Mouse (Mus musculus) megakaryocyte, embryonic 14.5 days (primary cell): ENCODE results near the gene Pde11a.

Source experiments
- FLI1 ChIP-seq: IDR thresholded peaks from 2 replicates; pipeline ENCODE4 v1.6.1; 2012; ENCODE audit warnings: low read length, inconsistent platforms, mixed read lengths
- GATA1 ChIP-seq: IDR thresholded peaks from 3 replicates; pipeline ENCODE4 v1.6.1; 2012; ENCODE audit warnings: mixed read lengths, low read length, inconsistent platforms, borderline replicate concordance

DNA sequence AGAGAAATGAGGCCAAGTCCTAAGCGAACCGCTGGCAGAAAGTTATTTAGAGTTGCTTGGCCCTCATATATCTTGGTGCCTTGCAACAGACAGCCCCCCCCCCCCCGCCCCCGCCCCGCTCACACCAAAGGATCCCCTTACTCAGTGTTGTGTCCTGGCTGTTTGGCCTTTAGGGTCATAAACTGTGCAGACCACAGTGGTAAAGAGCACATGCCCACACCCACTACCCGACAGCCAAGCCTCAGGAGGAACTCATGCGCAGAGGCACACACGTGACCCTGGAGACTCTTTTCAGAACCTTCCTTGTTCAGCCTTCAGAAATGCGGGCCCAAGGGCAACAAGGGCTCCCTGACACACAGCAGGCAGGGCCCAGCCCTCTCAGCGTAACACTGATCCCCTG lies 90.3 kb downstream of the Pde11a start:
- no peak for TF ChIP-seq FLI1
- no peak for TF ChIP-seq GATA1
